Mouse (Mus musculus) fat pad, adult 2 months (tissue): Measurements from ENCODE around the gene Paics.
A peak's percentile ranks its signal among the peaks of the same experiment; 100 is the strongest.
"Not testable (repeated sequence)": the region's sequence is repeated elsewhere in the genome, so short reads cannot be mapped to it uniquely, and the experiment has no call there.

ENCODE experiments used
- DNase-seq: peaks from one replicate; pipeline ENCODE4 v3.0.0-alpha.2; 2011; ENCODE audit warnings: low read depth, low spot score; ENCODE audit errors: extremely low read depth

Paics gene

GRCm38 (mm10) chr5:76951106-76952027 lies at the start of gene Paics, which contains the start of gene Ppat:
TSS of gene Paics (plus strand) at chr5:76951307.
TSS of gene Ppat (minus strand) at chr5:76951578.
- peak; percentile 62 for DNase-seq

GRCm38 (mm10) chr5:76902131-76902530 lies 49.0 kb upstream of the Paics start:
- no peak for DNase-seq

GRCm38 (mm10) chr5:76904713-76905404 lies 46.2 kb upstream of the Paics start:
- DNase-seq: no peak

- peak; percentile 26 for DNase-seq
Observed at GRCm38 (mm10) chr5:76905405-76906154, 45.5 kb upstream of the Paics start, which contains the start of gene Aasdh. TSS of gene Aasdh (minus strand) at chr5:76905514.

GRCm38 (mm10) chr5:76906155-76906499 lies 45.0 kb upstream of the Paics start:
- DNase-seq: no peak

- no peak for DNase-seq
Observed at GRCm38 (mm10) chr5:76910807-76911206, 40.3 kb upstream of the Paics start.

- not testable (repeated sequence) for DNase-seq
Observed at GRCm38 (mm10) chr5:76912522-76912921, 38.6 kb upstream of the Paics start.

- DNase-seq: no peak
Observed at GRCm38 (mm10) chr5:76922833-76923232, 28.3 kb upstream of the Paics start.

- DNase-seq: no peak
Observed at GRCm38 (mm10) chr5:76923428-76923827, 27.7 kb upstream of the Paics start.

GRCm38 (mm10) chr5:76924296-76924695 lies 26.8 kb upstream of the Paics start:
- DNase-seq: no peak

GRCm38 (mm10) chr5:76928124-76928832 lies 22.8 kb upstream of the Paics start:
- DNase-seq: no peak

- DNase-seq: no peak
Observed at GRCm38 (mm10) chr5:76929180-76929877, 21.8 kb upstream of the Paics start.

- no peak for DNase-seq
Observed at GRCm38 (mm10) chr5:76939717-76940116, 11.4 kb upstream of the Paics start.

GRCm38 (mm10) chr5:76941975-76942374 lies 9.1 kb upstream of the Paics start:
- DNase-seq: peak; percentile 62

GRCm38 (mm10) chr5:76942505-76942904 lies 8.6 kb upstream of the Paics start:
- DNase-seq: no peak

GRCm38 (mm10) chr5:76944965-76945677 lies 6.0 kb upstream of the Paics start:
- no peak for DNase-seq

- DNase-seq: no peak
Observed at GRCm38 (mm10) chr5:76945678-76946033, 5.5 kb upstream of the Paics start.

- no peak for DNase-seq
Observed at GRCm38 (mm10) chr5:76947142-76947541, 4.0 kb upstream of the Paics start.

- no peak for DNase-seq
Observed at GRCm38 (mm10) chr5:76947758-76948157, 3.3 kb upstream of the Paics start.
